Mouse (Mus musculus): Measurements from ENCODE around the gene Lima1. TPM values are rescaled to one million over a fixed set of nuclear protein-coding genes. Genes with fewer than 3 reads are reported as not detected.
"Not testable (repeated sequence)": the region's sequence is repeated elsewhere in the genome, so short reads cannot be mapped to it uniquely, and the experiment has no call there.

Gene Lima1
- total RNA-seq, 1 experiment from 2014 or later = 6.5 TPM

DNA sequence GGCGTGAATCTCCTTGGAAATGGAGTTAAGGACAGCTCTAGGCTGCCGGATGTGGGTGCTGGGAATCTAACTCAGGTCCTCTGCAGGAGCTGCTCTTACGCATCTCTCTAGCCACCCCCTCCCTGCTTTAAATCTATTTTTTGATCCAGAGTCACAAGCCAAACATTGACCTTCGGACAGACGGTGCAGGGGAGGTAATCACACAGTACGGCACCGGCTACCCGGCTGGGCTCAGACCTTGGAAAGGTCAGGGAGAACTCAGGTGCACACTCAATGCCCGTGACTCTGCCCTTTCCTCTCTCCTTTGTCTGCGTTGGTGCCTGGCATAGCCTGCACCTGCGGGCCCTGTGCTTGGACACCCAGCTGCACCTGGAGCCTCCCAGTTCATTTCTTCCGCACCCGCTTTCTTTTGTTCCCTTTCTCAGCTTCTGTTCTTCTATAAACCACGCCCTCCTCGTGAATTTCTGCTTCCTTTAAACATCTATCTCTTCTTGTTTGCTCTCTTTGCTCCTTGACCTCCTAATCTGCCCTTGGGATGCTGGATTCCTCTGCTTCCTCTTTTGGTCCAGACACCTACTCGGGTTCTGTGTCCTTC is 82.9 kb downstream of the Lima1 start:
- no peak for ATAC-seq (replicated peaks in 1 of 2; ENCODE audit: insufficient read depth in 1 of 2, low FRiP score in 2 of 2, low TSS enrichment in 1 of 2, low read depth in 1 of 2, poor library complexity in 2 of 2, severe bottlenecking in 2 of 2)

DNA sequence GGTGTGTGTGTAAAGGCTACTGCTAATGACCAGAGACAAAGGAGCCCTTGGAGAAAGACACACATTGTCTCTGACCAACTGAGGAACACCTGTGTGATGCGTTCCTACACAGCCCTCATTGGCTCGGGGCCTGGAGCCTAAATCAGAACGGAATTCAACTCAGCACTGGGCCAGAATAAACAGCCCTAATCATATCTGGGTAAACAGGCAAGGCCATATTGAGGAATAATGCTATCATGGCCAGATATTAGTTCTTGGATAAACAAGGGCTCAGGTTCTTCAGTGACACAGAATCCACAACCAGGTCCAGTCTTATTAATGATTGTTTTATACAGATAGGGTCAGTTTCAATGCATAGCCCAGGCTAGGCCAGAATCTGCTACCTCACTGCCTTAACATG is 84.3 kb downstream of the Lima1 start:
- ATAC-seq (replicated peaks in 1 of 2; ENCODE audit: insufficient read depth in 1 of 2, low FRiP score in 2 of 2, low TSS enrichment in 1 of 2, low read depth in 1 of 2, poor library complexity in 2 of 2, severe bottlenecking in 2 of 2) = no peak

DNA sequence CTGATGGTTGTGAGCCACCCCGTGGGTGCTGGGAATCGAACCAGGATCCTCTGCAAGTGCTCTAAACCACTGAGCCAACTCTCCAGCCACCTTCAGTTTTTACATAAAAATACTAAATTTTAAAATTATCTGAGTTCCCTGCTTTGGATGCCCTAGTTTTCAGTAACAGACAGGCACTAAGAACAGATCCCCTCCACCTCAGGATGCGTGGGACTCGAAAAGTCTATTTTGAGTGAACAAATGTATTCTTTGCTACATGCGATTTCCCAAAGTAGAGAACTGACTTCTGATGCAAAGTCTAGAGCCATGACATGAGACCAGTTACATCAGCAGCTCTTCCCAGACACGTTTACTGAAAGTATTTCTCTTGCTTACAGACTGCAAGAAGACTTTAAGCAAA is 84.8 kb downstream of the Lima1 start:
- ATAC-seq (replicated peaks in 1 of 2; ENCODE audit: insufficient read depth in 1 of 2, low FRiP score in 2 of 2, low TSS enrichment in 1 of 2, low read depth in 1 of 2, poor library complexity in 2 of 2, severe bottlenecking in 2 of 2) = no peak

DNA sequence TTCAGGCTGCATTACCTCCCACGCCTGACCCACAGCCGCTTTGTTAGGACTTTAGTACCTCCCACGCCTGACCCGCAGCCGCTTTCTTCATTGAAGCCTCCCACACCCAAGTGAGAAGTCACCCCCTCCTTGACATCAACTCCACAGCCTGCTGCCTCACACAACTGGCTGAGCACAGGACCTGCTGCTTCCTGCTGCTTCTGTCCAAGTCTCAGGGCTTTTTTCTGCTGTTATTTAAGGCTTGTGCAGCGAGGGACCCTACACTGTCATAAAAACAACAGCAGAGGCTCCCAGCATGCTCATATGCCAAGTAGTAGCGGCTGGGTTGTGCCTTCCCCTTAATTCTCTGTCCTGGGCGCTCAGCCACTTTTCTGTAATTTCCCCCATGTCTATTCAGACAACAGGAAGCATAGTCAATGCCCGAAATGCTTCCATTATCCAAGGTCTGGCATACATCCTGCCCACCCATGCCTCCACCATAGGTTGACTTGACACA is 87.6 kb downstream of the Lima1 start:
- ATAC-seq (replicated peaks in 1 of 2; ENCODE audit: insufficient read depth in 1 of 2, low FRiP score in 2 of 2, low TSS enrichment in 1 of 2, low read depth in 1 of 2, poor library complexity in 2 of 2, severe bottlenecking in 2 of 2) = no peak; a peak in 1 of 4 replicates

DNA sequence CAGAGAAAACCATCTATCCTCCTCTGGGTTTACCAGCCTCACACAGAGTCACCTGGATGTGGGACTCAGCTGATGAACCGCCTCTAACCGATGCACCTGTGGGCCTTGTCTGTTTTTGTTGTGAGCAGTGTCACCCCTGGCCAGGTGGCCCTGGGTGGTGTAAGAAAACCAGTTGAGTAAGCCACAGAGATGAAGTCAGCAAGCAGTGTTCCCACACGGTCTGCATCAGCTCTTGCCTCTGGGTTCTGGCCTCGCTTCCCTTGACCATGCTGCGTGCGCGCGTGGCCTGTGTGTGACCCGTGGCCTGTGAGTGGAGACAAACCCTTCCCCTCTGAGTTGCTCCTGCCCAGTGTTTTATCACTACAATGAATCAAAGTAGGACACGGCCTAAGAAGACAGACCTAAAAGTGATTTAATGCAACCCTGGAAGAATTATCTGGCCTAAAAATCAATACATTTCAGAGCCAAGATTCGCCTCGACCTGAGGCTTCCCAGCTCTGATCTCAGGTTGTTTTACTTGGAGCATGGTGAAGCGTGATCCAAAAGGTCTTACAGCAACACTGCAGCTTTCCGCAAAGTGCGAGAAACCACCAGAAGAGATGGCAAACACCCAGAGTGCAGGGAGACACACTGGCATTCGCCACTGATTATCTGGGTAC is 96.5 kb downstream of the Lima1 start:
- no peak for ATAC-seq (replicated peaks in 1 of 2; ENCODE audit: insufficient read depth in 1 of 2, low FRiP score in 2 of 2, low TSS enrichment in 1 of 2, low read depth in 1 of 2, poor library complexity in 2 of 2, severe bottlenecking in 2 of 2)

DNA sequence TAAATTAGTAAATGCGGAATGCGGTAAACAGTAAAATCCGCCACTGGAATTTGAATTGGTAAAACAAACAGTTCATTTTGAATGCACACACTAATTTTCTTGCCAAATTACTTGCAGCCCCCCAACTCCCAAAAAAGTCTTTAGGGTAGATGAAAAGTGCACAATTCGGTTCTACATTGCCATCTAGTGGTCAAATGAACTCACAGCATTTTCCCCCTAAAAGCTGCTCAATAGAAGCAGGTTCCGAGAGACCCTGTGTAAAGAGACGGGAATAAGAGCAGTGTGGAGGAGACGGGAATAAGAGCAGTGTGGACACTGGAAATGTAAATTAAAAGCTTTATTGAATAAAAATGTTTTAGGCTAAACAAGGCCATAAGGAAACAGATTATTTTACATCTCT is 97.1 kb downstream of the Lima1 start:
- ATAC-seq (replicated peaks in 1 of 2; ENCODE audit: insufficient read depth in 1 of 2, low FRiP score in 2 of 2, low TSS enrichment in 1 of 2, low read depth in 1 of 2, poor library complexity in 2 of 2, severe bottlenecking in 2 of 2) = 0 out of 4 replicates have a peak, but pooled peaks of 1 of the 2 experiments have one; percentile 32

DNA sequence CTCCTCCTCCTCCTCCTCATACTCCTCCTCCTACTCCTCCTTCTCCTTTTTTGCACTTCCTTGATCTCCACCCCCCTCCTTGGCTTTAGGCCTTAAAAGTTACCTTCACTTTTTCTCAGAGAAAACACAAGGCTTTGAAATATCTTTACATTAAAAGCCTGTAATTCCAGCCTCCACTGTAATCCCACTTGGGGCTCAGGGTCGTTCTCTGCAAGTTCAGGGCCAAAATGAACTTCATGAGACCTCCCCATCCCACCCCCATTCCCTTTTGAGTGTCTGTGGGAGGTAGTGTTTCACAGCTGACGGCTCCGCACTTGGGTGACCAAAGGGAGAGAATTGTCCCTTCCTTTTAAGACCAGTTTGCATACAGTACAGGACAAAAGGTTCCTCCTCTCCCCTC is 102.3 kb downstream of the Lima1 start:
- no peak for ATAC-seq (replicated peaks in 1 of 2; ENCODE audit: insufficient read depth in 1 of 2, low FRiP score in 2 of 2, low TSS enrichment in 1 of 2, low read depth in 1 of 2, poor library complexity in 2 of 2, severe bottlenecking in 2 of 2)

DNA sequence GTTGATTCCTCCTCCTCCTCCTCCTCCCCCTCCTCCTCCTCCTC is 102.6 kb downstream of the Lima1 start, which contains the start of gene Cers5:
Cers5 (minus strand) TSS at position 5 of the 44 bp plus-strand sequence.
- not testable (repeated sequence) for ATAC-seq (replicated peaks in 1 of 2; ENCODE audit: insufficient read depth in 1 of 2, low FRiP score in 2 of 2, low TSS enrichment in 1 of 2, low read depth in 1 of 2, poor library complexity in 2 of 2, severe bottlenecking in 2 of 2)

DNA sequence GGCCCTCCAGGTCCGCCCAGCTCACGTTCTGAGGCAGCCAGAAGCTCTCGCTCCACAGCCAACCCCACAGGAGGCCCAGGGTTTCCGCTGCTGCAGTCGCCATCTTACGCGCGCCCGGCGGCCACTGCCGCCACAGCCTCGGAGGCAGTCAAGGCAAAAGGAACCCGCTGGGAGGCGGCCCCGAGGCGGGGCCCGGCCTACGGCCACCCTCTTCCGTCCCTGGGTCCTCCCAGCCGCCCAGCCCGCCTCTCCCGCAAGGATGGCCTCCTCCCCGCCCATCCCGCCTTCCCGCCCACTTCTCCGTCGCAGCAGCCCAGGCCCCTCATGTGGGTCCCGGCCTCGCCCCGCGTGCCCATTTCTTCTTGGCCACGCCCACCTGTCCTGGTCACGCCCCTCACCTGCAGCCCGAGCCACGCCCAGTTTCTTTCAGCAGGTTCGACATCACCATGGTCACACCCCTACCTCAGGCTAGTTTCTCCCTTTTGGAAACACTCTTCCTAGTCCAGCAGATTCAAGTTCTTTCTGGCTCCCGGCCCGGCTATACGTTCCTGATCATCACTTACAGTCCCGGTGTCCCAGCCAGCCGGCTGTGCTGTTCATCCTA is 102.9 kb downstream of the Lima1 start:
- peak; percentile 92 to 94 for ATAC-seq (replicated peaks in 1 of 2; ENCODE audit: insufficient read depth in 1 of 2, low FRiP score in 2 of 2, low TSS enrichment in 1 of 2, low read depth in 1 of 2, poor library complexity in 2 of 2, severe bottlenecking in 2 of 2)

DNA sequence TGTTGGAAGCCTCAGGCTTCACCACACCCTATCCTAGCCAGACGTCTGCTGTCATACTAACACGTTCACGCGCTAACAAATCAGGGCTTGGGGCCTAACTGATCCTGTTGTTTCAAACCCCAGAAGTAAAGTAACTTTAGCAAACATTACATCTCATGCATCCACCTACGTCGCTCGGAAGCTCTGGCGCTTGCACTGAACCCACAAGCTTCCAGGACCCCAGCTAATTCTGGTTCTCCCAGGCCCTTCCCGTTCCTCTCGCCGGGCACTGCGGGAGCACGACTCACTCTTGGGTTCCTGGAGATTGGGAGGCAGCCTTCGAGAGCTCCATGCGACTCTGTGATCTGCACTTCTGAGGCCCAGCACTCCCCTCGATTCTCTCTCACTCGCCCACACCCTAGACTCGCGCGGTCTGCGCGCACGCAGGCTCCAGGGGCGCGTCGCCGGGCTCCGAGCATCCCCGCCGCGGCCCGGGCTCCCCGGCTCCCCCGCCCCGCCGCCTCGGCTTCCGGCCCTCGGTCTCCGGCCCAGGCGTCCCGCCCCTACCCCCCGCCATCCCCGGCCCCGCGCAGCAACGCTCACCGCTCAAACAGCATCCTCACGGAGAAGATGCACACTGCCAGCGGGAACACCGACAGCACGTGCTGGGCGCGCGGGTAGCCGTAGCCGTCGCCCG is 103.5 kb downstream of the Lima1 start:
- peak in 1 of 2 experiments; percentile 23; a peak in 1 of 4 replicates for ATAC-seq (replicated peaks in 1 of 2; ENCODE audit: insufficient read depth in 1 of 2, low FRiP score in 2 of 2, low TSS enrichment in 1 of 2, low read depth in 1 of 2, poor library complexity in 2 of 2, severe bottlenecking in 2 of 2)

DNA sequence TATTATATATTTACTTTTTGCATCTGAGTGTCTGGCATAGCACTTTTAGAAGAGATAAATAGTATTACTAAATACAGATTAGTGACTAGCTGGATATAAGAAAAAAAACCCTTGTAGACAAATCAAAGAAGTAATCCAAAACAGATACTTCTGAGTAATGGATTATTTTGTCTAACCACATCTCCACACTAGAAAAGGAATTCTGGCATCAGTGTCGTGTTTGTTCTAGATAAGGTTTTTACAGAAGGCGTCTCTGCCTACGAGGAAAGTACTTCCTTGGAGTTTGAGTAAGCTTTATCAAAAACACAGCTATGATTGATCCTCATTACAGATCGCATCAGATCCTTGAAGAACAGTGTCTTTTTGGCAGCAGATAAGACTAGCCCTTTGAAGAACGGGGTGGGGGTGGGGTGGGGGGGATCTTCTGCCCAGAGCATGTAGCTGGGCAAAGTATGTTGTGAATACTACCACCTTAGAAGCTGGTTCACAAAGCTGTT is 104.2 kb downstream of the Lima1 start:
- ATAC-seq (replicated peaks in 1 of 2; ENCODE audit: insufficient read depth in 1 of 2, low FRiP score in 2 of 2, low TSS enrichment in 1 of 2, low read depth in 1 of 2, poor library complexity in 2 of 2, severe bottlenecking in 2 of 2) = no peak

DNA sequence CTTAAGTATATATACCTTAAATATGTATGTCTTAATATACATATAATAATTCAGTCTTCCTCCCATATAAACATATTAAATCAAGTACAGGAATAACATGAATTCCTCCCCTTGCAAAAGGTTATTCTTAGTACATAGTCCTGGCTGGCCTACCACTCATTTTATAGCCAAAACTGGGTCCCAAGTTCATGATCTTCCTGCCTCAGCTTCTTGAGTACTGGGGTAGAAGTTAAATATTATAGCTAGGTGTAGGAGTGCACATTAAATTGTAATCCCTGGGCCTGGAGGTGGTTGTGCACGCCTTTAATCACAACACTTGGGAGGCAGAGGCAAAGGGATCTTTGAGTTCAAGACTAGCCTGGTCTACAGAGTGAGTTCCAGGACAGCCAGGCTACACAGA is 106.5 kb downstream of the Lima1 start:
- no peak for ATAC-seq (replicated peaks in 1 of 2; ENCODE audit: insufficient read depth in 1 of 2, low FRiP score in 2 of 2, low TSS enrichment in 1 of 2, low read depth in 1 of 2, poor library complexity in 2 of 2, severe bottlenecking in 2 of 2)

DNA sequence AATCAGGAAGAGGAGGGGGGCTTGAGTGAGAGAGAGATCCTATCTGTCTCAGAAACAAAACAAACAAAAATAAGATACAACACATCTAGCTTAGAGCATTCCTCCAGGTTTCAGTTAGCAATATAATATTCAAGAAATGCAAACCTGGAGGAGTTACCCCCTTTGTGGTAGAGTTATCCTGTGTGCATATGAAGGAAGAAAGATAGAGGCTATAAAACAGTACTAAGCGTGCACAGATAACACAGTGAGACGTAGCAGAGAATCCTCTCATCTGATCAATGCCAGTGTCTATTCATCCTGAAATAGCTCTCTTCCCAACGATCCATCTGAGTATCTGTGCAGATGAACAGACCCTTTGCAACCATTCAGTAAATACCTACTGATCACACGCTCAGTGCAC is 107.8 kb downstream of the Lima1 start:
- ATAC-seq (replicated peaks in 1 of 2; ENCODE audit: insufficient read depth in 1 of 2, low FRiP score in 2 of 2, low TSS enrichment in 1 of 2, low read depth in 1 of 2, poor library complexity in 2 of 2, severe bottlenecking in 2 of 2) = no peak

DNA sequence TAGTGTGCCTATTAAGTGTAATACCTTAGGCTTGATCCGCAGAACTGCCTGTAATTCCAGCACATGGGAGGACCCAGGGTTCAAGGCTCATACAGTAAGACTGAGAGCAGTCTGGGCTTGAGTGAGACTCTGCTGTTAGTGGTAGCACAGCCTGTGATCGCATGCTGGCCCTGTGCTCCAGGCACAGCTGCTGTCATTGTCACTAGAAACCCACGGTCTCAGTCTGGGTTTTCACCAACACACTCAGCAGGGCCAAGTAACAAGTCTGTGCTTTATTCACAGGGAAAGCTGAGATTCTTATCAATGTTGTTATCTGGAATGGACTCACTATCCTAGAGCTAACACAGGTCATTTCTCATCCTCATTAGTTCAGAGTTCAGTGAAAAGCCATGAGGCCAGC is 121.1 kb downstream of the Lima1 start:
- ATAC-seq (replicated peaks in 1 of 2; ENCODE audit: insufficient read depth in 1 of 2, low FRiP score in 2 of 2, low TSS enrichment in 1 of 2, low read depth in 1 of 2, poor library complexity in 2 of 2, severe bottlenecking in 2 of 2) = no peak

DNA sequence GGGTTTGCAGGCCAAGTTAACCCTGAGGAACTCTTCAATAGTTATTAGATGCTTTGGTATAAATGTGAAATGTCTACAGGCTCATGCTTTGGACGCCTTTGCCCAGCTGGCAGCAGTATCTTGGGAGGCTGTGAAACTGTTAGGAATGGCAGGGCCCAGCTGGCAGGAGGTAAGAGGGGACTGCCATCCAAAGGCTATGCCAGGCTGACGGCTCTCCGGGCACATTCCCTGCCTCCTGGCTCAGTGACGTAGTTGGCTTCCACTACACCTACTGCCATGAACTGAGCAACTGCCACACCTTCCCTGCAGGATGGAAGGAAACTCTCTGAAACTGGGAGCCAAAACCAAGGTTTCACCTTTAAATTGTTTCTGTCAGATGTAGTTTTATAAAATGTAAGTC is 135.0 kb downstream of the Lima1 start:
- ATAC-seq (replicated peaks in 1 of 2; ENCODE audit: insufficient read depth in 1 of 2, low FRiP score in 2 of 2, low TSS enrichment in 1 of 2, low read depth in 1 of 2, poor library complexity in 2 of 2, severe bottlenecking in 2 of 2) = no peak

DNA sequence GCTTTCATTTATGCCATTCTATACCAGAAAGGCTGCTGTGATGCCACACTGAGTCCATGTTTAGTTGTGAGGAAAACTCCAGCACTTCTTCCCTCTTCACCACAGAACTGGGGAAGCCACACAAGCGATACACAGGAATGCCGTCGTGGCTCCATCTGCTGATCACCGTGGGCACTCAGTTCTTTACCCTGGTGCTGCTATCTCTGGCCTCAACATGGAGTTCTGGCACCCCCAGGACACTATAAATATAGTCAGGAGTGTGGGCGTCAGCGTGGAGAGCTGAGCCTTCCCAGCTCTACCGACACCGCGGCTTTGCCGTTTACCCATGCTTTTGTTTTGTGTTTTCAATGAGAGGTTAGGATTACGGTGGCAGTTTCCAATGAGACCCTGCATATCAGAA is 138.6 kb downstream of the Lima1 start:
- no peak for ATAC-seq (replicated peaks in 1 of 2; ENCODE audit: insufficient read depth in 1 of 2, low FRiP score in 2 of 2, low TSS enrichment in 1 of 2, low read depth in 1 of 2, poor library complexity in 2 of 2, severe bottlenecking in 2 of 2)

DNA sequence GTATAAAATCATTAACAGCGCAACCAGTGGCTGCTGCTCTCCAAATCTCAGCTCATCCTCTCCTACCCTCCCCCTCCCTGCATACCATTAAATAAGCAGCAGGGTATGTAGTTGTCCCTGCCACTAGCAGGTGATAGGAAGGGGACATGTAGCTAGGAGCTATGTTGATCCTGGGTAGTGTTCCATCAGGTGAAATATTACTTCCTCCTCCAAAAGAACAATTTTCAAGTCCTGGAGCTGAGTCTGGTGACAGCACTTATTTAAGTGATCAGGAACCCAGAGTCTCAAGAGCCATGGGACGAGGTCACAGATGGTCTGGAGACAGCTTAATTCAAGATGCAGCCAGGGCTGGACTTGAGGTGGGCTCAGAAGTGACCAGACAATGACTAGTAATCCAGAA is 139.6 kb downstream of the Lima1 start:
- no peak for ATAC-seq (replicated peaks in 1 of 2; ENCODE audit: insufficient read depth in 1 of 2, low FRiP score in 2 of 2, low TSS enrichment in 1 of 2, low read depth in 1 of 2, poor library complexity in 2 of 2, severe bottlenecking in 2 of 2)

DNA sequence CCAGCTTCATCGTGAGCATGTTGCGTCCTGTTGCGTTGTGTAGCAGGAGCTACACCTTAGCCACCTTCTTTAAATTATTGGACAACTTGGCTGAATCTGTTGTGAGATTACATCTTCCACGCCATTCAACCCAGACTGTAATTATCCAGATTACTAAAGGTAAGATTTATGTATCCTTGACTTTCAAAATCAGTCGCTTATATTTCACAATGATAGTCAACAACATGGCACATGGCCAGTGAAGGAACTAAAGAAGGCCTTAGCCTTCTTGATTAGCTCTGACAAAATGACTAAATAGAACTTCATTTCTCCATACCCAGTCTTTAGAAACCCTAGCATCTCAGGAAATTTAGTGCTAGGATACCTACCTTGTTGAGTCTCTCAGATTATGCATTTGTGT is 142.1 kb downstream of the Lima1 start:
- ATAC-seq (replicated peaks in 1 of 2; ENCODE audit: insufficient read depth in 1 of 2, low FRiP score in 2 of 2, low TSS enrichment in 1 of 2, low read depth in 1 of 2, poor library complexity in 2 of 2, severe bottlenecking in 2 of 2) = no peak

Measured in hematopoietic stem cell, adult 5-6 weeks (primary cell).